Mouse (Mus musculus) layer of hippocampus, adult 11-12 months (tissue): ENCODE results near the gene Entpd1.
"Not testable (repeated sequence)": the region's sequence is repeated elsewhere in the genome, so short reads cannot be mapped to it uniquely, and the experiment has no call there.

Experiments
- DNase-seq: peaks from one replicate; pipeline ENCODE4 v3.0.0; 2022; ENCODE audit warnings: low spot score

Gene Entpd1

DNA sequence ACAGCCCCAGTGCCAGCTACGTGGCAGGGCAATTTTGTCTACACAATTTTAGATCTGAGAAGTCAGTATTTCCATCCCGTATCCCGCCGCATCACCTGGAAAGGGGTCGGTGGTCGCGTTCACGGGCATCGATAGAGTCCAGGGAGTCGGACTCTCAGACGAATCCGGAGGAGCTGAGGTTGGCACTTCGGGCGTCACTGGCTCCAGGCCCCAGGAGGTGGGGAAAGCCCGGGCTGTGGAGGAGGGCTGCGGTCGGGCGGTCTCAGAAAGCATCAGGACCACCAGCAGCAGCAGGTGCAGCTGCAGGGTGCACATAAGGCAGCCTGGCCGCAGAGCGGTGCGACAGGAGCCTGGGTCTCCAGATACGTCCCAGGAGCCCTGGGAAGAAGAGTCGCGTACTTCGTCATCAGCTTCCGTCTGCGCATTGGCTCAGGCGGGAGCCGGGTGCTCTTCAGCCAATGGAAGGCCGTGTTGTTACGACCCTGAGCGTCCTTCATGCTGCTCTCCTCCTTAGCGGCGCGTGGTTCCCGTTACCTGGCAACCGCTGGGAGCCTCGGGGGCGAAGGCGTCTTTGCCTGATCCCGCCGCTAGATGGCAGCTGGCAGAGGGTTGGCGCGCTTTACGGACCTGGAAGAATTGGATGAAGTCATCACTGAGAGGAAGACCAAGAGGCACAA lies at the start of gene Entpd1, which contains the start of gene Tctn3:
Gene Entpd1, plus strand, starts transcription at position 537 of the 677 bp plus-strand sequence.
Gene Tctn3, minus strand, starts transcription at position 404 of the 677 bp plus-strand sequence.
- peak; percentile 96 for DNase-seq

DNA sequence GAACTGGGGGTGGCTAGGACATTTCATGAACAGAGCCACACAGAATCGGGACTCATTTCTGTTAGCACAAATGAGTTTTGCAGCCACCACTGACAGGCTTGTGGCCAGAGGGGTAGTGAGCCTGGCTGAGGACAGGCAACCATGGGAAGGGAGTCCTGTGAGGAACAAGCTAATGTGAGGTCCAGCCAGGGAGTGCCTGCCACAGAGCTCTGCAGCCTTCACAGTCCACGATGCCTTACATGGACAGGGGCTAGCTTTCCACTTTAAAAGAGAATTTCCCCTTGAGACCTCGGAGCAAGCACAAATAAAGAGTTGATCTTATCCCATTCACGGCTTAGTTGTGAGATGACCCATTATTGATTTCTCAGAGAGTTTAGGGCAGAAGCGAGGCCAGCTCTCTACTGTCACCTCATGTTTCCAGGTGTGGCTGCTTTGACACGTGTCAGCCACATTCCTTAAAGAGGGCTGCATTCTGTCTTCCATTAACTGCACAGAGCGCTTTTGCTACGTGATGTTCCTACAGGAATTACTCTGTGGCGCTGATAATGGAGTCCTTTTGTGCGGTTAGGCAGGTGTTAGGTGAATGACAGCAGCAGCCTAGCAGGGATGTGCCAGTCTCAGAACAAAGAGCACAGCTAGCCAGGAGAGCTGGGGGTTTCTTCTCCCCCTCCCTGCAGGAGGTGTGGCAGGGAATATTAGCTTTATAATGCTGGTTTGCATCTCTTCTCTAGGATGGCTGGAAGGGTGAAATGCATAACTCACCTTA lies 48.1 kb upstream of the Entpd1 start:
- no peak for DNase-seq

DNA sequence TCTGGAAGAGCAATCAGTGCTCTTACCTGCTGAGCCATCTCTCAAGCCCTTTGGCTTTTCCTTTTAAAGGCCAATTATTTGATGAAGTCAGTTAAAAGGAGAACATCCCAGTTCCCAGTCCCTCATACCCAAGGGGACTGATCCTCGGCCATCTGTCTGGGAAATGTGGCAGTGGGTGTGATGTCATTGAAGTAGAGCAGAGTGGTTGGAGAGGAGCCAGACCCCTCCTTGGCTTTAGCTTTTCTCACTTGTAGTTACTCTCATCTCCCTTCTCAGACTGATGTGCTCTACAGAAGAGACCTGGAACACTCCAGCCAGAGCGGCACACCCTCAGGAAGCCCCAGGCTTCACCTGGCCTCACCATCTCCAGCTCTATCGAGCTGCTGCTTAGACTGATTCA lies 44.5 kb upstream of the Entpd1 start:
- no peak for DNase-seq

DNA sequence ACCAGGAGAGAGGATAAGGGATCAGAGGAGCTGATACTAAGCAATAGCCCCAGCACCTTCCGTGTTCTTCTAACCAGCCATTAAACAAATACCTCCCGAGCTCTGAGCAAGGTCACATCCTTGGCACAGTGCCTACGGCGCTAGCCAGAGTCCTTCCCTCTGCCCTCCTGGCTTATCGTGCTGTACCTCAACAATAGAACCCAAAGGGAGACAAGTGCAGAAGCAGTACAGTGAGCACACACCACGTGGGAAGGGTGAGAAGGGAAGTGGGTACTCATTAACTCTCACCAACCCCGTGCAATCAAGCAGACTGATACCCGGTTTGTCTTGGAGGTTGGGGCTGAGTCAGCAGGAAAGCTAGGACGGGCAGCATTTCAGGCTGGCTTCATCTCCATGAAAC lies 41.4 kb upstream of the Entpd1 start:
- no peak for DNase-seq

DNA sequence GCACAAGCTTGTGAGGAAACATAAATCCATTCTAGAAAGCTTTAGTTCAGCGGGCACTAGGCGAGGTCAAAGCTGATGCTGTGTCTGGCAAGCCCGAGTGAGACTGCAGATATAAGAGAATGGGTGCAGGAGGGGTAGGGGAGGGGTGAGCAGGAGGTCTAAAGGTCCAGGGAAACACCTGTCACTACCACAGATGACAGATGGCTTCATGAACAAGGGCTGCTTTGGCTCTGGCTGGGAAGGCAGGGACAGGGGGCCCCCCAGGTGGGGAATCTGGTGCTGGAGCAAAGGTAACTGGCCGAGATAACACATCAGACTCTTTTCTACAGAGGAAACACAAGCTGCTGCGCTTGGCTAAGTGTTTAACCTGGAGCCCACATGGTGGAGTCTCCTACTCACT lies 36.7 kb upstream of the Entpd1 start:
- no peak for DNase-seq

DNA sequence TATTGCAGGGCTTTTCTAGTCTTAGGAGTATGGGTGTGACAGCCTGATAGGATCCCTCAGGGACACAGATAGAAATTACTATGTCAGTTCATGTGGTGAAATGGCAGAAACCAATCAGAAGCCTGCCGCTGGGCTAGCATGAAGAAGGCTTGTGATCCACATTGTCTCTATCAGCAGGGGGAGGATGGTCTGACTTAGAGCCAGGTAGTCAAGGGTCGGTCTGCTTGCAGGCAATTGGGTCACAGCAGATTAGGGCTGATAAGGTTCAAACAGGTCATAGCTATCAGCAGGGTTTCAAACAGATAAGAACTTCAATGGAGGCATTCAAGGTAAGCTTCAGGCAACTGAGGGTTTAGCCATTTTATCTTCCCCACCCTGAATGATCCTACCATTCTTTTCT lies 31.3 kb upstream of the Entpd1 start:
- no peak for DNase-seq

DNA sequence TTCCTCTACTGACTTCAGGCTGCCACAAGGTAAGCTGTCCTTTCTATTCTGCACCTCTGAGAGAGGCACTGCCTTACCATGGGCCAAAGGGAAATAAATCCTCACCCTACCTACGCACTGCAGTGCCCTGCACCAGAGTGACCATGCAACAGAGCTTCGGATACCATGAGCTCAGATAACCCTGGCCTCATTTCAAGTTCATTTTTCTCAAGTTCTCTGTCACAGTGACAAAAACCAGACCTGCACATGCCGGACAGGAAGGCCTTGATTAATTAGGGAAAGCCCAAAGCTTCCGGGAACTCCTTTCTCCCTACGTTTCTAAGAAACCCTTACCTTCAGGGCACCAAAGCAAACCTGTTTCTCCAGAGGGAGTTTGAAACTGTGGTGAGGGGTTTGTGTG lies 30.5 kb upstream of the Entpd1 start:
- DNase-seq = no peak

DNA sequence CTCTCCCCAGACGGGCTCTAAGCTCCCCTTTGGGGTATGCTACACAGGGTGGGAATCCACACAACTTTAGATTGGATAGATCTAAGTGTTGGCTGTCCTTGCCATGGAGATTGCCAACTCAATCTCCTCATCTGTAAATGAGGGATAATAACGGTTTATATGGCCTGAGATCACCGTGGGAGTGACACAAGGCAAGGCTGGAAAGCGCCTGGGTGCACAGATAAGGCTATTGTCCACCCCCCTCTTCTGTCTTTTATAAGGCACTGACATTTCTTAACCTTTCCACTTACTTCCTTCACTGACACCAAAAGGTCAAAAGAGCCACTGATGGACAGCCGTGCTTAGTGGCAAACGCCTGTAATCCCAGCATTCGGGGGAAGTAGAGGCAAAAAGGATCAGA lies 25.3 kb upstream of the Entpd1 start:
- no peak for DNase-seq

DNA sequence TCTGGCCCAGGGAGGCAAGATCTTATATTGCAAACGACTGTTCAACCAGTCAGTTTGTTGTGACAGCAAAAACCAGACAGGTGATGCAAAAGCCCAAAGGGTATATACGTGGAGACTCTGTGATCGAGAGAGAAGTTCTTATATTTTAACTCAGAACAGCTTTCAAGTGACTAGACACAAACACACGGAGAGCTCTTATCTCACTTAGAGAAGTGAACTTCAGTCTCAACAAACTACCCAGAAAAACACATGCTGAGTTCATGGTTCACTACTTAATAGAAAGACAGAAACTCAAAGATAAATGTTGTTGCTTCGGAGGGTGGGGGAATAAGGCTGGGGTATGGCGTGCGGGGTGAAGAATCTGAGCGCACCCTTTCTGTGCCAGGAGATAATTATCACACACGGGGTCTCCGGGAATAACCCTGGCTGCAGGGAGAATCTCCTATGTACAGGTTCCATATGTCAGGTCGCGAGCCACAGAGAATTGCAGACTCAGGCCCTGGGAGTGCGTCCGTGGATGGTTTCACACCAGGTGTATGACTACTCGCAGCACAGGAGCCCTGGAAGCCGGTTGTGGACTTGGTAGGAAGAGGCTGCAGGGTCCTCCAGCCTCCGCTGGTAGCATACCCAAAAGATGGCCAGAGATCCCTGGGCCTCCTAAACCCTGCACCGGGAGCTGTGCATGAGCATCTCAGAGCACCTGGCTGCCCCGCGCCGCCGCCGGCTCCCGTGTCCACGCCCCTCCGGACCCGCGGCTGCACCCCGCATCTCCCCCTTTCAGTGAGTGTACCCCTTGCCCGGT lies 24.5 kb upstream of the Entpd1 start:
- DNase-seq = no peak

DNA sequence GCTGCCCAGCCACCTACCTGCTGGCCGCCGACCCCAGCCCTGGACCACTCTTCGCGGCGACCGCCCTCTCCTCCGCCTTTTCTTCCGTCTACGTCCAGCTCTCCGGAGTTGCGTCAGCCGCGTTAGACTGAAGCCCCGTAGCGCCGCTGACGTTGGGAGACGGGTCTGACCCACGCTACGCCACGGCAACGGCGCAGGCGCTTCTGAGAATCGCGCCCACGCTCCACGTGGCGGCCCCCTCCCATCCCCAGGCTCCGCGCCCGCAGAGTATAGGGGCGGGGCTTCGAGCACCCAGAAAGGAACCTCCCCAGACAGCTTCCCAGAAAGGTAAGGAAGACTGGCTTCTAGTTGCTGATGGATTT lies 23.9 kb upstream of the Entpd1 start, which contains the start of gene Aldh18a1:
Gene Aldh18a1, minus strand, starts transcription at position 171 of the 362 bp plus-strand sequence.
- peak; percentile 94 for DNase-seq

DNA sequence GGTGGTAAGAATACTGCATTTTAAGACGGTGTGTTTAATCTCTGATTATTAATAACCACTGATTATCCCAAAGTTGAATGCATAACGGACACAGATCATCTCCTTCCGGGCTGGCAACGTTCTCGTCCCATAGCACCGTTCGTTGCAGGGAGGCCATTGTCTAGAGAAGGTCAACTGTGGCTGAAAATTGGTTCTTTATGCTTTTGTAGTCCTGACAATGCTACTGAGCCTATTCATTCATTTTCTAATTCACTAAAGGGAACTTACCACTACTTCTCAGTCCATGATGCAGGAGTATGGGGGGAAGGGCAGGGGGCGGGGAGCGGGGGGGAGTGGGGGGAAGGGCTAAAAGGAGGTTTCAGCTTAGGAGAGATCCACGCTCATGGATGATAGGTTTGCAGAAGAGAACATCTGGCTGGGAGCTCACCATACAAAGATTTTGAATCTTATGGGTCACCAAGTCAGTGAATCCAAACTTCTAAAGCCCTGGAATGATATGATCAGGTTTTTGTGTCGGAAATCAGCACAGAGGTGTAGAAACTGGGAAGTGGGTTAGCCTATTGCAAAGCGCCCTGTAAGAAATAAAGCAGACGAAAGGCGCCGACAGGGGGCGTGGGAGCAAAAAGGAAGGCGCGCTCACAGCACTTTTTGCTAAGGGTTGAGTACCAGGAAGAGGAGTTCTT lies 23.2 kb upstream of the Entpd1 start:
- peak; percentile 93 for DNase-seq

DNA sequence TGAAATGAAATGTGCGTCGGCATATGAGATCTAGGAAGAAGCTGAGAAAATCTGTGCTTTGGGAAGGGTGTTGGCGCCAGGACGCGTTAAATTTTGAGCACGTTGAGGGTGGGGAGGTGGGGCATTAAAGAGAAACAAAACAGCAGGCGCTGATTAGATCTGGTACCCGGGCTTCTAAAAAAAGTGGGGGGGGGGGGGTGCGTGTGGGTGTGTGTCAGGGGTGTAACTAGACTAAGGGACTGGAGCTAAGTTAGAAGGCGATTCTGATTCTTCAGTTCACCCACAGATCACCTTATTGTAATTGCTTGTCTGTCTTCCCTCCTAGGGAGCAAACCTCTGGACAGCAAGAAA lies 22.7 kb upstream of the Entpd1 start:
- no peak for DNase-seq

DNA sequence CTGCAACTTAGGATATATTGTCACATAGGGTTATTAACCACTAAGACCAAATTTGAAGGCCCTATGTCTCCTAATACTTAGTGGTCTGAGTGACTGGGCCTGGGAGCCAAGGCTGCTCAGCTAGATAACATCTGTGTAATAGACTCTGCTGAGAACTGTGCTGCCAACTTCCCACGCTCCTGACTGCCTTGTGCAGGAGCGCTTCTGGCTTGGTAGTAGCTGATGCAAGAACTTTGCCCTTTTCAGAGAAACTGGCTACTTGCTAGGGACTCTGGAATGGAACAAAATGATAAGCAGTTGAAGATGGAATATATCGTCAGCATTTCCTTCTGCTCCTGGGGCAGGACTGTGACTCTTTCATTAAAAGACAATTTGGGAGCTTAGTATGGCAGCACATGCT lies 16.9 kb upstream of the Entpd1 start:
- DNase-seq = no peak

DNA sequence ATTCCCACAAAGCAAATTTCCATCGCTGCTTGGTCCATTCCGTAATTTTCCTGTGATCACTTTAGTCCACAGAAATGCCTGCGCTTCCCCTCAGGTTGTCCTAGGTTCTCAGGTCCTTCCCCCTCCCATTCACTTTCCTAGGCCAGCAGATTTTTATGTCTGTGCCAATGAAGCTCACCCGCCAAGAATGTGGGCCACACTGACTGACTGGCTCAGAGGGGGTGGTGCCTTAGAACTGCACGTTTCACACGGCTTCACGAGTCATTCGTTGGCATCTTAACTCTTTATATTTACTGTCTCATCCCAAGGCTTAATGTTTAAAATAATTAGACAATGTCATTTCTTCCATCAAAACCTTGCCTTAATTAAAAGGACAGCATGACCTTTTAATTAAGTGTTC lies 16.3 kb upstream of the Entpd1 start:
- no peak for DNase-seq

DNA sequence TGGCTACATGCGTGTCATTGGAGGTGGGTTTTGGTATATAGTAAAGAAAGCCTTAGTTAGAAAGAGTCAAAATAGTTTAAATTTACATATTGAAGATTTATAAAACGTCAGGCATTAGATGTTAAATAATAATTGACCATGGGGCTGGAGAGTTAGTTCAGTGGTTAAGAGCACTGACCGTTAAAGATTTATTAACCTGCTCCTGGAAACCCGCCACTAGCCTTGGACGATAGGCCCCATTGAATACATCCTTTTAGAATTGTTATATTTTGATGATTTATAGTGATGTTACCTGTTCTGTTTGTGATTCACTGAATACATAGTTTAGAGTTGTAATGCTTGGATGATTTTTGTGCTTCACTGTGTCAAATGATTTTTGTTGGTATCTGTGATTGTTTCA lies 11.3 kb upstream of the Entpd1 start:
- not testable (repeated sequence) for DNase-seq

DNA sequence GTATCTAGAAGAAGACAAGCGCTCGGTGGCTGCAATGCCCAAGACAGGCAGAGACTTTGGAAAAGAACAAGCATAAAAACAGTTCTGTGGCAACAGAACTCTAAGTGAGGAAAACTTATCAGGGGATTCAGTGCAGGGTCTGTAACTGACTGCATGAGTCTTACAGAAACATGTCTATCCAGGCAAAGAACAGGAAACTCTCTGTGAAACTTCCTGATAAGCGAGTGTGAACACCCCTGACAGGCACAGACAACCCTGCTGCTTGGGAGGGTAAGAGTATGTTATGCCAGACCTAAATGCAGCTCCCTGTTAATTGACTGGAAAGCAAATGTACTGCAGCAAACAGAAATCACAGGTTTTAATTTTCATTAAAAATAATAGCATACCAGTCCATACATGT lies 10.3 kb upstream of the Entpd1 start:
- DNase-seq = no peak

DNA sequence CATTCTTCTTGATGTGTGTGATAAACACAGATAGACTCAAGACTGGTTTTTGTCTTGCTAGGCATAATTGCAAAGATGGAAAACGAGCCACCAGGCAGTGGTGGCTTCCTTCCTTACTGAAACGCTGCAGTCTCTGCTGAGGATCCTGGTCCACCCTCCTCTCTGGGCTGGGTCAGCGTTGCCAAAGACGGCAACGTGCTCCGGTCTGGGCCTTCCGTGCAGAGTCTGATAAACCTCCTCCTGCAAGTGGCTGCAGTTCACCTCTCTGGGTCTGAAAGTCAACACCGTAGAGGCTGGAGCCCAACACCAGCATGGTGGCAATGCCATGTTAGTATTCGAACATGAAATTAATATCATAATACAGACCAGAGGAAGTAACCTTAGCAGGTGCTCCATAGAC lies 7.0 kb upstream of the Entpd1 start:
- no peak for DNase-seq

DNA sequence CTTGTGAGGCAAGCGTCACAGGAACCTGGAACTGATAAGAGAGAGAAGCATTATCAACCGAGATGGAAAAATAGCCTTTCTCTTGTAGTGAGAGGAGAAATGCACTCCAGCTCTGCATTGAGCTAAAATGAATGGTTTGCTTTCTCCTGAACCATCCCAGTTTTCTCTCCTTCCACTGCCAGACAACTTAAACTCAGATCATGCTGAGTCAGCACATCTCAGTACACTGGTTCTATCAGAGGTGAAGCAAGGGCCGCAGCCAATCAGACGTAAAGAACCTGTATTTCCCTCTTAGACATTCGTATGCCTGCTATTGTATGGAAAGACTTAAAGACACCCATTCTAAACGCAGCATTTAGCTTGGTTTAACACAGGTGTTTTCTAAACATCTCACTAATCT lies 4.5 kb upstream of the Entpd1 start:
- no peak for DNase-seq

DNA sequence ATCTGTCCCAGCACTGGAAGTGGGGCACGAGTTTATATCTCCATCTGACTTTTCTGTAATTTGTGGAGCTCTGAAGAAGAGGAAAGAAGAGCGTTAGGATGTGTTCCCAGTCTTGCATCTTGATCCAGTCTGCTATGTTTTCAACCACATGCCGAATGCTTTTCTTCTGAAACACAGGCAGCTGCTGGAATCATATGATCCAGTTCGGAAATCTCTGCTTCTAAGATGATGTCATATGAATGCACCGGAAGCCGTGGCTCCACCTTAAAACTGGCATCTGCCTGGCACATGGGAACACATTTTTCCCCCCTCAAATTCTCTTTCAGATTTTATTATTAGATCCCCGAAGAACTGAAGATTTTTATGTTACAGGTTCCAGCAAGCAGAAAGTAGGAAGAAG lies 2.6 kb downstream of the Entpd1 start:
- DNase-seq = no peak

DNA sequence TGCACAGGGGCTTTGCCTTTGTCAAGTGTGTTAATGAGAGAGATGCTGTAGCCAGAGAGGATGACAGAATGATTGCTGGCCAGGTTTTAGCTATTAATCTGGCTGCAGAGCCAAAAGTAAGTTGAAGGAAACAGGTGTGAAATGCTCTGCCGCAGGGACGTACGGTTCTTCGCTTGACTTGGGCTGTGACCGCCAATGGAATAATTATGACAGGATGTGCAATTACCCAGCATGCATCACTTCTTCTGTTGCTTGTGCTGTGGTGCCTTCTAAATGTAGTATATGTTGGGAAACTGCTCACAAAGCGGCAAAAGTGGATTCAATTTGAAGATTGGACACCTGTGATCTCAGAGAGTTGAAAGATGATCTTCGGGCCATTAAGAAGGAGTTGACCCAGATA lies 3.9 kb downstream of the Entpd1 start:
- no peak for DNase-seq

DNA sequence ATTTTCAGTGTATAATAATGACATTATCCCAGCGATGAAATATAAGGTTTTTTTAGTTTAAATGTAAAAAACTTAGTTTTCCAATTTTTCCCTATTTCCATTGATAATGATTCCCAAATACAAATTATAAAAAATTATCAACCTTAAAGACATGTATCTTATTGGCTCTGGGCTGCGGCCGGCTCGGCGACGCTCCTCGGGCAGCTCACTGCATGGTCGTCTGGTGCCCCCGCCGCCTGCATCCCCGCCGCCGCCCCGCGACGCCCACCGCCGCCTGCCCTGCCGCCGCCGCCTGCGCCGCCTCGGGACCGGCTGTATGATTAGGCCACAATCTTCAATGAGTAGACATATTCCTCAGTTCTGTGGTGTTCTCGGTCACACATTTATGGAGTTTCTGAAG lies 9.4 kb downstream of the Entpd1 start:
- not testable (repeated sequence) for DNase-seq

DNA sequence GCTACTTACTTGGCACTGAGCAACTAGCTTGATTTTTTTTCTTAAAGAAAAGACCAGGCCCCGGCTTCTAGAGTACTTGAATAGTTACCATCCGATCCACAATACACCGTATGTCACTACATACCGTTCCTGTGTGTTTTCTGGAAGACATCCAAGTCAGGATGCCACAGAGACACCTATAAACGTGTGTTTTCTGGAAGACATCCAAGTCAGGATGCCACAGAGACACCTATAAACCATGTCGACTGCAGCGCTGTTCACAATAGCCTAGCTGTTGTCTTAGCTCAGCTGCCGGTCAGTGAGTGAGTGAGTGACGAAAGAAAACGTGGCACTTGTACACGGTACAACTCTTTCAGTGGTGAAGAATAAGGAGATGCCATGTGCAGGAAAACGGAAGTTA lies 13.8 kb downstream of the Entpd1 start:
- no peak for DNase-seq
